Mouse (Mus musculus) neural tube, embryonic 11.5 days (tissue): Measurements from ENCODE around the gene Inha. TPM values are rescaled to one million over a fixed set of nuclear protein-coding genes. Genes with fewer than 3 reads are reported as not detected.

Experiments
- ATAC-seq: fragments of 200-750 bp; cut with Nextera tagmentation; 2 replicates; pipeline ENCODE4 v1.8.0; 2017; ENCODE audit warnings: moderate number of reproducible peaks, mild to moderate bottlenecking, moderate TSS enrichment, moderate library complexity; ENCODE audit not compliant: insufficient read depth, low FRiP score, low TSS enrichment
- DNase-seq: peaks from one replicate; pipeline ENCODE4 v3.0.0-alpha.2; 2015; ENCODE audit warnings: low spot score
- H3K27ac ChIP-seq: fragments of 300-500 bp; sonication (generic); 2 replicates; pipeline ENCODE4 v1.5.1; 2014; ENCODE audit warnings: low read depth, mild to moderate bottlenecking, low read length
- H3K27me3 ChIP-seq: fragments of 300-500 bp; sonication (generic); 2 replicates; pipeline ENCODE4 v1.6.1; 2014; ENCODE audit warnings: mild to moderate bottlenecking, low read length, mixed read lengths; ENCODE audit not compliant: control insufficient read depth, insufficient read depth
- H3K36me3 ChIP-seq: fragments of 300-500 bp; sonication (generic); 2 replicates; pipeline ENCODE4 v1.6.1; 2014; ENCODE audit warnings: mild to moderate bottlenecking, low read length, moderate library complexity, mixed read lengths; ENCODE audit not compliant: control insufficient read depth, insufficient read depth
- H3K4me1 ChIP-seq: fragments of 300-500 bp; sonication (generic); 2 replicates; pipeline ENCODE4 v1.6.1; 2014; ENCODE audit warnings: low read length, mixed read lengths; ENCODE audit not compliant: control insufficient read depth, insufficient read depth
- H3K4me2 ChIP-seq: fragments of 300-500 bp; sonication (generic); 2 replicates; pipeline ENCODE4 v1.6.1; 2014; ENCODE audit warnings: low read depth, mild to moderate bottlenecking, moderate library complexity
- H3K4me3 ChIP-seq: fragments of 300-500 bp; sonication (generic); 2 replicates; pipeline ENCODE4 v1.5.1; 2014; ENCODE audit warnings: low read depth, low read length
- H3K9ac ChIP-seq: fragments of 300-500 bp; sonication (generic); 2 replicates; pipeline ENCODE4 v1.6.1; 2014; ENCODE audit warnings: mild to moderate bottlenecking, low read length
- H3K9me3 ChIP-seq: fragments of 300-500 bp; sonication (generic); 2 replicates; pipeline ENCODE4 v1.6.1; 2016; ENCODE audit warnings: low read length; ENCODE audit not compliant: control insufficient read depth
- WGBS: fragments of 180-500 bp; shearing (Covaris S2); extraction: QIAGEN DNeasy Blood & Tissue Kit; methylation state at CpG from one replicate; pipeline ENCODE4 v1.1.7; 2014; 5-methylcytosine and 5-hydroxymethylcytosine counted together
- polyA plus RNA-seq: library from polyadenylated mRNA; unstranded; fragments of >200 nt; fragmentation: Nextera tagmentation; extraction: Ambion mirVana; gene quantifications from 2 replicates; pipeline ENCODE4 v1.2.1, GENCODE M21; 2014

Gene Inha
- polyA plus RNA-seq, 1 experiment from 2014 or later = 2.6 TPM

DNA sequence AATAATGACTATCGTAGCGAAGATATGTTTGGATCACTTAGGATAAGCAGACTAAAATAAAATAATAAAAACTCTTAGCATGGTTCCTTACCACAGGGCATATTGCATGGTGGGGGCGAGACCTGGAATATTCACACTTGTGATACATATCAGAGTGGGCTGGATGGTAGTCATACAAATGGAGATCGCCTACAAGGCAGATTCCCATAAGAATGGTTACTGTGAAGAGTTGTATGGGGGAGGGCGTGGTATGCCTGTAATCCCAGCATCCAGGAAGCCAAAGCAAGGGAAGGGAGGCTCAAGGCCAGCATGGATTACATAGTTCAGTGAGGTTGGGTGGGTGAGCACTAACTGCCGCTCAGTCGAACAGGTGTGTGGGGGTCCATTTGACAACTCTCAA is 26.1 kb upstream of the Inha start:
- no peak overlapping the region for H3K4me3 ChIP-seq
- H3K27me3 ChIP-seq = peaks cover 23% of the 10 kb centered on the region

DNA sequence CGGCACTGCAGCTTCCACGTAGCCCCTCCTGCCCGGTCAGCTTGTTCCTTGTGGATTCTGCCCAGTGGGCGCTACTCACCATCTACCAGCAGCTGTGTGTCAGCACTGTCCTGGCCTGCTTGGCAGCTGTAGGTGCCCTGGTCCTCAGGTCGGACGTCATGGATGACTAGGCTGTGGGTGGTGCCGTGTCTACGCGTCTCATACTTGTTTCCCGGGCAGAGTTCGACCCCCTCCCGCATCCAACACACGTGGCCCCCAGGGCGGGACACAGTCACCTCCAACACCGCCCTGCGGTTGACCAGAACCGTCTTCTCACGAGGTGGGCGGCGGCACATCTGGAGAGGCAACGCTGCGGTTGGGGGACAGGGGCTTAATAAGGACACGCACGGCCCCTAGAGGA is 20.3 kb upstream of the Inha start:
- peaks cover 9% of the 10 kb centered on the region; the same call in 1 of the 2 replicates for H3K4me1 ChIP-seq
- H3K27me3 ChIP-seq = peaks cover 48% of the 10 kb centered on the region
- H3K9ac ChIP-seq = no peak overlapping the region
- WGBS = 5% methylated on average over 24 of the region's 24 CpGs
- H3K36me3 ChIP-seq = no peaks in the 10 kb centered on the region; the same call in 1 of the 2 replicates
- peak overlapping the region; percentile 37; the same call in 1 of the 2 replicates for H3K4me3 ChIP-seq
- H3K9me3 ChIP-seq = no peaks in the 10 kb centered on the region
- no peak for DNase-seq
- ATAC-seq = no peak
- H3K27ac ChIP-seq = no peak overlapping the region
- H3K4me2 ChIP-seq = peak overlapping the region; percentile 58

More for the DNA sequence above, 26.1 kb upstream of the Inha start:
- DNase-seq (no peak), ATAC-seq (no peak)
- Histone ChIP-seq H3K4me2 (peak overlapping the region; percentile 89), H3K9ac (no peak overlapping the region), H3K27ac (no peak overlapping the region), H3K36me3 (peaks cover 2% of the 10 kb centered on the region), H3K4me1 (peaks cover 17% of the 10 kb centered on the region), H3K9me3 (no peaks in the 10 kb centered on the region)
- 82% methylated on average over 7 of the region's 7 CpGs for WGBS

- Histone ChIP-seq H3K9ac (peak overlapping the region; percentile 18; the same call in 1 of the 2 replicates), H3K9me3 (no peaks in the 10 kb centered on the region), H3K27ac (no peak overlapping the region), H3K36me3 (no peaks in the 10 kb centered on the region; the same call in 1 of the 2 replicates), H3K4me3 (peak overlapping the region; percentile 37), H3K4me1 (peaks cover 9% of the 10 kb centered on the region; the same call in 1 of the 2 replicates), H3K27me3 (peaks cover 48% of the 10 kb centered on the region), H3K4me2 (peak overlapping the region; percentile 58)
- WGBS = under 1% methylated on average over 13 of the region's 13 CpGs
- DNase-seq (no peak), ATAC-seq (peak; percentile 24; the same call in 1 of the 2 replicates)
Observed at GRCm38 (mm10) chr1:75487040-75487404, 19.9 kb upstream of the Inha start.

GRCm38 (mm10) chr1:75487405-75488161 is 19.3 kb upstream of the Inha start:
- Histone ChIP-seq H3K4me2 (peak overlapping the region; percentile 58), H3K27me3 (peaks cover 45% of the 10 kb centered on the region), H3K9ac (peak overlapping the region; percentile 18), H3K36me3 (no peaks in the 10 kb centered on the region; the same call in 1 of the 2 replicates), H3K27ac (no peak overlapping the region), H3K4me1 (peaks cover 9% of the 10 kb centered on the region; the same call in 1 of the 2 replicates), H3K9me3 (no peaks in the 10 kb centered on the region), H3K4me3 (peak overlapping the region; percentile 37)
- under 1% methylated on average over 62 of the region's 62 CpGs for WGBS
- peak; percentile 80 for DNase-seq
- peak; percentile 62; the same call in 1 of the 2 replicates for ATAC-seq

GRCm38 (mm10) chr1:75490785-75491551 is 15.9 kb upstream of the Inha start:
- DNase-seq (no peak), ATAC-seq (no peak)
- H3K27ac ChIP-seq = no peak overlapping the region
- H3K4me2 ChIP-seq = no peak overlapping the region
- H3K36me3 ChIP-seq = no peaks in the 10 kb centered on the region; the same call in 1 of the 2 replicates
- H3K4me3 ChIP-seq = no peak overlapping the region
- no peaks in the 10 kb centered on the region for H3K9me3 ChIP-seq
- H3K27me3 ChIP-seq = peaks cover 22% of the 10 kb centered on the region
- H3K4me1 ChIP-seq = peaks cover 9% of the 10 kb centered on the region; the same call in 1 of the 2 replicates
- no peak overlapping the region for H3K9ac ChIP-seq
- WGBS = 84% methylated on average over 34 of the region's 34 CpGs

- H3K4me3 ChIP-seq = no peak overlapping the region
- no peak for DNase-seq
- 0 out of 2 replicates have a peak, but pooled peaks cover 3% of the 10 kb centered on the region for H3K4me1 ChIP-seq
- no peaks in the 10 kb centered on the region for H3K9me3 ChIP-seq
- H3K27ac ChIP-seq = no peak overlapping the region
- no peak overlapping the region for H3K9ac ChIP-seq
- no peak for ATAC-seq
- WGBS = 40% methylated on average over 24 of the region's 24 CpGs
- no peaks in the 10 kb centered on the region; the same call in 1 of the 2 replicates for H3K36me3 ChIP-seq
- no peak overlapping the region for H3K4me2 ChIP-seq
- peaks cover 8% of the 10 kb centered on the region; the same call in 1 of the 2 replicates for H3K27me3 ChIP-seq
Observed at GRCm38 (mm10) chr1:75492579-75493170, 14.2 kb upstream of the Inha start.

- H3K4me1 ChIP-seq = no peaks in the 10 kb centered on the region
- 42% methylated on average over 12 of the region's 12 CpGs for WGBS
- no peak overlapping the region for H3K9ac ChIP-seq
- no peak overlapping the region for H3K27ac ChIP-seq
- no peak overlapping the region for H3K4me3 ChIP-seq
- DNase-seq = peak; percentile 52
- H3K4me2 ChIP-seq = no peak overlapping the region
- no peaks in the 10 kb centered on the region; the same call in 1 of the 2 replicates for H3K36me3 ChIP-seq
- H3K27me3 ChIP-seq = no peaks in the 10 kb centered on the region
- ATAC-seq = no peak
- H3K9me3 ChIP-seq = no peaks in the 10 kb centered on the region
Observed at GRCm38 (mm10) chr1:75494878-75495548, 11.9 kb upstream of the Inha start.

GRCm38 (mm10) chr1:75498897-75499296 is 8.0 kb upstream of the Inha start:
- DNase-seq (no peak), ATAC-seq (no peak)
- Histone ChIP-seq H3K4me1 (no peaks in the 10 kb centered on the region), H3K27me3 (no peaks in the 10 kb centered on the region; the same call in 1 of the 2 replicates), H3K36me3 (peaks cover 3% of the 10 kb centered on the region; the same call in 1 of the 2 replicates), H3K4me2 (no peak overlapping the region), H3K9me3 (no peaks in the 10 kb centered on the region), H3K4me3 (no peak overlapping the region), H3K9ac (no peak overlapping the region), H3K27ac (no peak overlapping the region)
- 91% methylated on average over 4 of the region's 4 CpGs for WGBS
